ENCODE assay signal across 8 mouse cellular contexts in the genomic region with DNA sequence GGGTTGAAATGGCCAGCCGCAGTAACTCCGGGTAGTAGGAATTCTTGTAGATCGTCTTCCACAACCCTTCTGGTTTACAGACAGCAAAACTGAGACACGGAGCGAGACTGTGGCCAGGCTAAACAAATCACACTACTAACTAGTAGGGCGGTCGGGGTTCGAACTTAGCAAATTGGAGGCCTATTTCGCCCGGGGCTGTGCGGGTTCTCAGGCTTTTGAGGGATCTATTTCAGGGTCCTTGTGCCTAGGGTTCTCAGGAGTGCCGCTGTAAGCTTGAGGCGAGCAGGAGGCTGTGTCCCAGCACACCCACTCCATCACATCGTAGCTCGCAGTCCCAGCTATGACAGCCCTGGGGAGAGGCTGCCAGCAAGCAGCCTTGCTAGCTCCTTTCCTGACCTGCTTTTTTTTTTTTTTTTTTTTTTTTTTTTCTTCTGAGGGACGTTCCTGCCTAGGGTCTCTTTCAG. TPM values are rescaled to one million over a fixed set of nuclear protein-coding genes. Genes with fewer than 3 reads are reported as not detected.
DNase-seq lines count a peak whose midpoint lies in the region; ATAC-seq and TF ChIP-seq lines count a peak whose summit lies in the region.

No protein-coding gene starts in this region.

- peak overlapping the region; percentile 80 for H3K4me3 ChIP-seq in E14TG2a.4 (replicated peaks; ENCODE audit: low read length)
- peak overlapping the region; percentile 71 for H3K4me3 ChIP-seq in embryonic facial prominence, embryonic 13.5 days
- peak overlapping the region; percentile 71 for H3K4me3 ChIP-seq in hindbrain, postnatal 0 days (ENCODE audit: low read length)
- H3K4me3 ChIP-seq in lung, postnatal 0 days (ENCODE audit: low read depth, low read length) = peak overlapping the region; percentile 78
- H3K4me3 ChIP-seq in stomach, embryonic 15.5 days (replicated peaks) = peak overlapping the region; percentile 69

- peak overlapping the region; percentile 83 for H3K9ac ChIP-seq in embryonic facial prominence, embryonic 13.5 days
- peak overlapping the region; percentile 57 for H3K9ac ChIP-seq in hindbrain, postnatal 0 days (replicated peaks; ENCODE audit: low read length)
- H3K9ac ChIP-seq in lung, postnatal 0 days (replicated peaks; ENCODE audit: low read depth) = peak overlapping the region; percentile 58
- peak overlapping the region; percentile 55 for H3K9ac ChIP-seq in stomach, embryonic 15.5 days

- peak; percentile 15 for DNase-seq in gastrocnemius, postnatal 14 days
- no peak for DNase-seq in gastrocnemius, postnatal 4 days (ENCODE audit: low spot score in 2 of 2)
- DNase-seq in hindbrain, postnatal 0 days (ENCODE audit: low spot score) = peak; percentile 44
- DNase-seq in lung, postnatal 0 days (ENCODE audit: low spot score) = peak; percentile 67
- no peak for DNase-seq in retina, embryonic 14.5 days (ENCODE audit: low spot score)

- H3K27me3 ChIP-seq in E14TG2a.4 (ENCODE audit: insufficient read depth, low read length) = peaks cover 39% of the 10 kb centered on the region
- peaks cover 10% of the 10 kb centered on the region for H3K27me3 ChIP-seq in embryonic facial prominence, embryonic 13.5 days
- H3K27me3 ChIP-seq in hindbrain, postnatal 0 days (ENCODE audit: insufficient read depth, low read length) = no peaks in the 10 kb centered on the region
- no peaks in the 10 kb centered on the region for H3K27me3 ChIP-seq in lung, postnatal 0 days (replicated peaks; ENCODE audit: insufficient read depth, low read length)
- no peaks in the 10 kb centered on the region for H3K27me3 ChIP-seq in stomach, embryonic 15.5 days (replicated peaks)

- H3K4me2 ChIP-seq in embryonic facial prominence, embryonic 13.5 days = peak overlapping the region; percentile 78
- H3K4me2 ChIP-seq in hindbrain, postnatal 0 days (ENCODE audit: low read depth, low read length) = peak overlapping the region; percentile 77
- H3K4me2 ChIP-seq in lung, postnatal 0 days (replicated peaks; ENCODE audit: low read depth, low read length) = peak overlapping the region; percentile 78
- peak overlapping the region; percentile 88 for H3K4me2 ChIP-seq in stomach, embryonic 15.5 days

- no peaks in the 10 kb centered on the region for H3K36me3 ChIP-seq in E14TG2a.4 (ENCODE audit: insufficient read depth, low read length)
- no peaks in the 10 kb centered on the region for H3K36me3 ChIP-seq in embryonic facial prominence, embryonic 13.5 days
- no peaks in the 10 kb centered on the region for H3K36me3 ChIP-seq in hindbrain, postnatal 0 days (ENCODE audit: insufficient read depth, low read length)
- no peaks in the 10 kb centered on the region for H3K36me3 ChIP-seq in lung, postnatal 0 days (ENCODE audit: insufficient read depth, low read length)
- no peaks in the 10 kb centered on the region for H3K36me3 ChIP-seq in stomach, embryonic 15.5 days

- 0% methylated on average over 16 of the region's 16 CpGs for WGBS in embryonic facial prominence, embryonic 13.5 days
- 2% methylated on average over 16 of the region's 16 CpGs for WGBS in hindbrain, postnatal 0 days
- WGBS in lung, postnatal 0 days = 2% methylated on average over 16 of the region's 16 CpGs
- WGBS in stomach, embryonic 15.5 days = under 1% methylated on average over 16 of the region's 16 CpGs

- intact Hi-C loops in gastrocnemius, postnatal 14 days (cut with DNase I; ENCODE audit: low total_unique reads) = no loop called here

- TF ChIP-seq CTCF in E14TG2a.4 (conservative IDR thresholded peaks at IDR 0.05; ENCODE audit: low read length) = no peak
- TF ChIP-seq CTCF in hindbrain, postnatal 0 days (IDR thresholded peaks at IDR 0.05; ENCODE audit: low read depth) = no peak
- no peak for TF ChIP-seq CTCF in lung, postnatal 0 days (IDR thresholded peaks at IDR 0.05)

- TF ChIP-seq EP300 in lung, postnatal 0 days (IDR thresholded peaks at IDR 0.05) = no peak

- 0 out of 2 replicates have a peak, but pooled peaks cover 7% of the 10 kb centered on the region for H3K9me3 ChIP-seq in E14TG2a.4 (ENCODE audit: low read length)
- no peaks in the 10 kb centered on the region for H3K9me3 ChIP-seq in embryonic facial prominence, embryonic 13.5 days
- H3K9me3 ChIP-seq in hindbrain, postnatal 0 days (ENCODE audit: low read length) = no peaks in the 10 kb centered on the region
- H3K9me3 ChIP-seq in lung, postnatal 0 days (ENCODE audit: low read length) = no peaks in the 10 kb centered on the region
- no peaks in the 10 kb centered on the region for H3K9me3 ChIP-seq in stomach, embryonic 15.5 days

- ATAC-seq in embryonic facial prominence, embryonic 13.5 days (ENCODE audit: insufficient number of reproducible peaks, insufficient read depth, low FRiP score, low TSS enrichment, low read depth) = peak; percentile 53
- peak; percentile 44 for ATAC-seq in hindbrain, postnatal 0 days
- ATAC-seq in lung, postnatal 0 days = peak; percentile 64
- ATAC-seq in stomach, embryonic 15.5 days (ENCODE audit: insufficient read depth, low FRiP score, low read depth) = peak; percentile 48; the same call in 1 of the 2 replicates

- peaks cover 4% of the 10 kb centered on the region; the same call in 1 of the 2 replicates for H3K4me1 ChIP-seq in E14TG2a.4 (replicated peaks; ENCODE audit: low read depth, low read length)
- H3K4me1 ChIP-seq in embryonic facial prominence, embryonic 13.5 days = peaks cover 8% of the 10 kb centered on the region; the same call in 1 of the 2 replicates
- no peaks in the 10 kb centered on the region for H3K4me1 ChIP-seq in hindbrain, postnatal 0 days (ENCODE audit: insufficient read depth, low read length)
- peaks cover 9% of the 10 kb centered on the region; the same call in 1 of the 2 replicates for H3K4me1 ChIP-seq in lung, postnatal 0 days (ENCODE audit: insufficient read depth, low read depth, low read length)
- 0 out of 2 replicates have a peak, but pooled peaks cover 9% of the 10 kb centered on the region for H3K4me1 ChIP-seq in stomach, embryonic 15.5 days

- H3K27ac ChIP-seq in embryonic facial prominence, embryonic 13.5 days = peak overlapping the region; percentile 55; the same call in 1 of the 2 replicates
- peak overlapping the region; percentile 17; the same call in 1 of the 2 replicates for H3K27ac ChIP-seq in hindbrain, postnatal 0 days
- peak overlapping the region; percentile 68 for H3K27ac ChIP-seq in lung, postnatal 0 days (ENCODE audit: low read length)
- H3K27ac ChIP-seq in stomach, embryonic 15.5 days = peak overlapping the region; percentile 70

RNA-seq across cellular contexts. Expression of a gene that starts 0.4 kb away (rescaled TPM):
- total RNA-seq in gastrocnemius, postnatal 14 days (2021) = 1 to 10 TPM; 3.2 to 3.3 TPM
- total RNA-seq in gastrocnemius, postnatal 4 days (2021) = 1 to 10 TPM; 6.8 to 7.0 TPM
- polyA plus RNA-seq in embryonic facial prominence, embryonic 13.5 days (2015; fragmentation: Nextera tagmentation; extraction: Ambion mirVana) = 5.8 and 8.2 TPM in 2 replicates
- 15.1 and 15.5 TPM in 2 replicates for total RNA-seq in hindbrain, postnatal 0 days (2014; rRNA removed)
- 10.6 and 11.5 TPM in 2 replicates for polyA plus RNA-seq in hindbrain, postnatal 0 days (2015; fragmentation: Nextera tagmentation; extraction: Ambion mirVana)
- 7.4 and 7.8 TPM in 2 replicates for polyA plus RNA-seq in lung, postnatal 0 days (2015; fragmentation: Nextera tagmentation; extraction: Ambion mirVana)
- 6.9 and 7.1 TPM in 2 replicates for polyA plus RNA-seq in stomach, embryonic 15.5 days (2015; fragmentation: Nextera tagmentation; extraction: Ambion mirVana)

RNA-seq across cellular contexts. Expression of a gene that starts 55.4 kb away (rescaled TPM):
- not detected for total RNA-seq in gastrocnemius, postnatal 14 days (2021)
- not detected for total RNA-seq in gastrocnemius, postnatal 4 days (2021)
- not detected in 2 replicates for polyA plus RNA-seq in embryonic facial prominence, embryonic 13.5 days (2015; fragmentation: Nextera tagmentation; extraction: Ambion mirVana)
- not detected in 2 replicates for total RNA-seq in hindbrain, postnatal 0 days (2014; rRNA removed)
- 0.08 TPM in 1 of 2 replicates, not detected in the other for polyA plus RNA-seq in hindbrain, postnatal 0 days (2015; fragmentation: Nextera tagmentation; extraction: Ambion mirVana)
- polyA plus RNA-seq in lung, postnatal 0 days (2015; fragmentation: Nextera tagmentation; extraction: Ambion mirVana) = not detected in 2 replicates
- polyA plus RNA-seq in stomach, embryonic 15.5 days (2015; fragmentation: Nextera tagmentation; extraction: Ambion mirVana) = not detected in 2 replicates

Comparison
In these comparisons a context has a peak if more than half of its experiments do, and no peak if none do; other contexts are left out.
1. DNase-seq: peak in gastrocnemius, postnatal 14 days (single experiment), hindbrain, postnatal 0 days (single experiment) and lung, postnatal 0 days (single experiment); none in gastrocnemius, postnatal 4 days (0 of 2) and retina, embryonic 14.5 days (single experiment).
2. H3K27ac ChIP-seq: peak in every context shown above with its lines; median percentile 70 in stomach, embryonic 15.5 days; 68 in lung, postnatal 0 days; 55 in embryonic facial prominence, embryonic 13.5 days; 17 in hindbrain, postnatal 0 days.
3. Peak in every context shown above with its lines, with median percentiles within 50 percentile points of each other: H3K4me3 ChIP-seq, ATAC-seq, H3K4me2 ChIP-seq and H3K9ac ChIP-seq.